In the genomic region with DNA sequence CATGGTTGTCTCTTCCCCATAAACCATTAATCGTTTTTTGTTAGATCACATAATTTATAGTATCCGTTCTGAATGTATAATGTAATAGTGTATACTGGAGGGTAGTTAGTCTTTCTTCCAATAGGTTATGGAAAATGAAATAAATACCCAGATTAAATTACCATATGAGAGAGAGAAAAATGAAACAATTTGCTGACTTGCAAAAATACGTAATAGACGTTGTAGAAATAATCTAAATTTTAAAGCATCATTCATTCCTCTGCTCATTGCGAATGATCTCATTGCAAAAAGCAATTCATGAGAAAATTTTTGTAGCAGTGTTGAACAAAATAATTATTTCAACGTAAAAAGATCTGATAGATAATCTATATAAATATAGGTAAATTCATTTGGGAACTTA, we compare ENCODE assay signal across 25 mouse cellular contexts.
"Had no signal": no experiment of that assay in that cellular context is flagged by ENCODE, and none has a peak within 500 bp of the region (broad histone marks: within the 10 kb centered on the region; RNA-seq: fewer than 3 reads in every experiment).

No protein-coding gene starts in this region.

- H3K4me2 ChIP-seq: embryonic facial prominence, embryonic 12.5 days; embryonic facial prominence, embryonic 13.5 days; embryonic facial prominence, embryonic 15.5 days; forebrain, embryonic 12.5 days; forebrain, embryonic 13.5 days; forebrain, embryonic 15.5 days had no signal

- H3K27ac ChIP-seq: embryonic facial prominence, embryonic 10.5 days; embryonic facial prominence, embryonic 12.5 days; embryonic facial prominence, embryonic 13.5 days; embryonic facial prominence, embryonic 15.5 days; forebrain, embryonic 10.5 days; forebrain, embryonic 12.5 days; forebrain, embryonic 13.5 days; forebrain, embryonic 15.5 days; gastrocnemius, adult 2 months; heart, adult 2 months had no signal

- H3K4me1 ChIP-seq: embryonic facial prominence, embryonic 10.5 days; embryonic facial prominence, embryonic 12.5 days; embryonic facial prominence, embryonic 13.5 days; embryonic facial prominence, embryonic 15.5 days; forebrain, embryonic 15.5 days had no signal

- H3K9me3 ChIP-seq: embryonic facial prominence, embryonic 10.5 days; embryonic facial prominence, embryonic 12.5 days; embryonic facial prominence, embryonic 13.5 days; embryonic facial prominence, embryonic 15.5 days; forebrain, embryonic 10.5 days; forebrain, embryonic 12.5 days; forebrain, embryonic 13.5 days; forebrain, embryonic 15.5 days had no signal

- H3K4me3 ChIP-seq: embryonic facial prominence, embryonic 10.5 days; embryonic facial prominence, embryonic 12.5 days; embryonic facial prominence, embryonic 13.5 days; embryonic facial prominence, embryonic 15.5 days; erythroblast, embryonic 14.5 days; forebrain, embryonic 10.5 days; forebrain, embryonic 12.5 days; forebrain, embryonic 13.5 days; forebrain, embryonic 15.5 days; gastrocnemius, adult 2 months; heart, adult 2 months had no signal

- H3K9ac ChIP-seq: embryonic facial prominence, embryonic 12.5 days; embryonic facial prominence, embryonic 13.5 days; embryonic facial prominence, embryonic 15.5 days; forebrain, embryonic 12.5 days; forebrain, embryonic 13.5 days; forebrain, embryonic 15.5 days; forebrain, postnatal 0 days had no signal

- DNase-seq: cerebellum, adult 9-11 months; cerebellum, postnatal 10 days; cerebellum, postnatal 14 days; cerebellum, postnatal 25 days; cerebellum, postnatal 36 days; embryo, embryonic 11 days; forebrain, postnatal 0 days; gastrocnemius, adult 2 months; gastrocnemius, postnatal 10 days; gastrocnemius, postnatal 14 days; gastrocnemius, postnatal 25 days; gastrocnemius, postnatal 36 days; heart, adult 18-20 months; heart, adult 2 months had no signal

- H3K36me3 ChIP-seq: embryonic facial prominence, embryonic 10.5 days; embryonic facial prominence, embryonic 12.5 days; embryonic facial prominence, embryonic 13.5 days; embryonic facial prominence, embryonic 15.5 days; forebrain, embryonic 10.5 days; forebrain, embryonic 12.5 days; forebrain, embryonic 15.5 days had no signal

- H3K27me3 ChIP-seq: embryonic facial prominence, embryonic 12.5 days; embryonic facial prominence, embryonic 13.5 days; embryonic facial prominence, embryonic 15.5 days; forebrain, embryonic 12.5 days; forebrain, embryonic 13.5 days; forebrain, embryonic 15.5 days had no signal

- ATAC-seq: forebrain, embryonic 13.5 days; forebrain, embryonic 14.5 days; forebrain, embryonic 15.5 days; forebrain, embryonic 16.5 days; forebrain, postnatal 0 days had no signal
